Mouse (Mus musculus): ENCODE measurements around the gene Tfpi2.

The Tfpi2 gene

GRCm38 (mm10) chr6:3954969-3955368 lies 33.8 kb downstream of the Tfpi2 start:
- TF ChIP-seq GATA4 (IDR thresholded peaks at IDR 0.05; ENCODE audit: insufficient replicate concordance, low read length) = no peak

GRCm38 (mm10) chr6:3936140-3936714 lies 52.5 kb downstream of the Tfpi2 start:
- TF ChIP-seq GATA4 (IDR thresholded peaks at IDR 0.05; ENCODE audit: insufficient replicate concordance, low read length) = no peak

GRCm38 (mm10) chr6:3935606-3936005 lies 53.1 kb downstream of the Tfpi2 start:
- no peak for TF ChIP-seq GATA4 (IDR thresholded peaks at IDR 0.05; ENCODE audit: insufficient replicate concordance, low read length)

GRCm38 (mm10) chr6:3935048-3935447 lies 53.7 kb downstream of the Tfpi2 start:
- no peak for TF ChIP-seq GATA4 (IDR thresholded peaks at IDR 0.05; ENCODE audit: insufficient replicate concordance, low read length)

- no peak for TF ChIP-seq GATA4 (IDR thresholded peaks at IDR 0.05; ENCODE audit: insufficient replicate concordance, low read length)
These were observed 62.6 kb downstream of the Tfpi2 start for GRCm38 (mm10) chr6:3926140-3926539.

- TF ChIP-seq GATA4 (IDR thresholded peaks at IDR 0.05; ENCODE audit: insufficient replicate concordance, low read length) = no peak
These were observed 65.8 kb downstream of the Tfpi2 start for GRCm38 (mm10) chr6:3922870-3923269.

- TF ChIP-seq GATA4 (IDR thresholded peaks at IDR 0.05; ENCODE audit: insufficient replicate concordance, low read length) = no peak
These were observed 72.7 kb downstream of the Tfpi2 start for GRCm38 (mm10) chr6:3916015-3916414.
